Mouse (Mus musculus): ENCODE measurements around the gene Med25.

The Med25 gene

GRCm38 (mm10) chr7:44846804-44847203 lies 45.7 kb downstream of the Med25 start:
- no peak for DNase-seq (ENCODE audit: low read depth)

- no peak for DNase-seq (ENCODE audit: low read depth)
Measured at GRCm38 (mm10) chr7:44845006-44845405, 47.5 kb downstream of the Med25 start.

- no peak for DNase-seq (ENCODE audit: low read depth)
Measured at GRCm38 (mm10) chr7:44841825-44842463, 50.6 kb downstream of the Med25 start.

GRCm38 (mm10) chr7:44840426-44840825 lies 52.1 kb downstream of the Med25 start:
- DNase-seq (ENCODE audit: low read depth): no peak

GRCm38 (mm10) chr7:44839491-44840191 lies 52.9 kb downstream of the Med25 start:
- no peak for DNase-seq (ENCODE audit: low read depth)

GRCm38 (mm10) chr7:44839171-44839490 lies 53.4 kb downstream of the Med25 start:
- DNase-seq (ENCODE audit: low read depth): no peak

- DNase-seq (ENCODE audit: low read depth): no peak
Measured at GRCm38 (mm10) chr7:44838073-44838472, 54.4 kb downstream of the Med25 start.

GRCm38 (mm10) chr7:44836423-44837053 lies 56.0 kb downstream of the Med25 start:
- no peak for DNase-seq (ENCODE audit: low read depth)

- DNase-seq (ENCODE audit: low read depth): no peak
Measured at GRCm38 (mm10) chr7:44836016-44836404, 56.5 kb downstream of the Med25 start.

GRCm38 (mm10) chr7:44835373-44836015 lies 57.0 kb downstream of the Med25 start:
- DNase-seq (ENCODE audit: low read depth): no peak

- DNase-seq (ENCODE audit: low read depth): no peak
Measured at GRCm38 (mm10) chr7:44832763-44833162, 59.7 kb downstream of the Med25 start.

- no peak for DNase-seq (ENCODE audit: low read depth)
Measured at GRCm38 (mm10) chr7:44828706-44829105, 63.8 kb downstream of the Med25 start.

GRCm38 (mm10) chr7:44826771-44827170 lies 65.7 kb downstream of the Med25 start:
- DNase-seq (ENCODE audit: low read depth): no peak

Data from fibroblast of lung, adult 2 months (primary cell).